Mouse (Mus musculus): ENCODE data around the gene Rab6b.

GRCm38 (mm10) chr9:103108943-103109670 is 2.5 kb upstream of the Rab6b start:
- TF ChIP-seq CTCF (IDR thresholded peaks at IDR 0.05; ENCODE audit: insufficient read depth, low read length) (no peak), POLR2A (IDR thresholded peaks at IDR 0.05; ENCODE audit: borderline replicate concordance, extremely low read depth, low read depth, low read length) (peak; percentile 24; the same call in 1 of the 2 replicates)

Data from lung, adult 2 months (tissue).